Mouse (Mus musculus): ENCODE measurements at regions not wholly inside any gene's neighbourhood (a gene's known extent, or its start where the extent isn't known, plus 50 kb on each side); places are given as distances from the start of the nearest gene placed in this dataset.

GRCm38 (mm10) chr7:125393654-125394346, 50.7 kb upstream of the Kdm8 start:
- 2% methylated on average over 33 of the region's 33 CpGs for WGBS (ENCODE audit: insufficient replicate concordance)
- no peak overlapping the region for H3K27ac ChIP-seq (ENCODE audit: low read length)

More at GRCm38 (mm10) chr7:125393654-125394346, 50.7 kb upstream of the Kdm8 start:
- Histone ChIP-seq H3K4me2 (ENCODE audit: low read depth, low read length) (peak overlapping the region; percentile 70), H3K4me1 (ENCODE audit: control insufficient read depth, low read depth, low read length) (peaks cover 5% of the 10 kb centered on the region; the same call in 1 of the 2 replicates), H3K9me3 (replicated peaks; ENCODE audit: control insufficient read depth, low read length) (no peaks in the 10 kb centered on the region), H3K9ac (ENCODE audit: low read depth, low read length) (no peak overlapping the region), H3K36me3 (ENCODE audit: control insufficient read depth, insufficient read depth) (no peaks in the 10 kb centered on the region), H3K27me3 (ENCODE audit: control insufficient read depth, insufficient read depth, low read depth, low read length) (peaks cover 9% of the 10 kb centered on the region), H3K4me3 (ENCODE audit: low read depth, low read length) (peak overlapping the region; percentile 20)
- peak; percentile 68 for ATAC-seq (ENCODE audit: low read depth)

All from liver, embryonic 16.5 days (tissue).